Mouse (Mus musculus) liver, embryonic 16.5 days (tissue): ENCODE results near the gene Senp5. TPM values are rescaled to one million over a fixed set of nuclear protein-coding genes. Genes with fewer than 3 reads are reported as not detected.
A peak's percentile ranks its signal among the peaks of the same experiment; 100 is the strongest.

Experiments used
- ATAC-seq: fragments of 200-750 bp; cut with Nextera tagmentation; 2 replicates; pipeline ENCODE4 v1.8.0; 2017; ENCODE audit warnings: low read depth, mild to moderate bottlenecking, moderate number of reproducible peaks, moderate library complexity
- H3K27ac ChIP-seq: fragments of 300-500 bp; sonication (generic); 2 replicates; pipeline ENCODE4 v1.5.1; 2014; ENCODE audit warnings: mild to moderate bottlenecking, low read length
- H3K27me3 ChIP-seq: fragments of 300-500 bp; sonication (generic); 2 replicates; pipeline ENCODE4 v1.6.1; 2014; ENCODE audit warnings: low read depth, low read length, mixed read lengths; ENCODE audit not compliant: control insufficient read depth, insufficient read depth
- H3K36me3 ChIP-seq: fragments of 300-500 bp; sonication (generic); 2 replicates; pipeline ENCODE4 v1.6.1; 2014; ENCODE audit warnings: mild to moderate bottlenecking; ENCODE audit not compliant: control insufficient read depth, insufficient read depth
- H3K4me1 ChIP-seq: fragments of 300-500 bp; sonication (generic); 2 replicates; pipeline ENCODE4 v1.6.1; 2014; ENCODE audit warnings: low read depth, low read length, mixed read lengths; ENCODE audit not compliant: control insufficient read depth
- H3K4me2 ChIP-seq: fragments of 300-500 bp; sonication (generic); 2 replicates; pipeline ENCODE4 v1.6.1; 2014; ENCODE audit warnings: low read depth, low read length, mixed read lengths
- H3K4me3 ChIP-seq: fragments of 300-500 bp; sonication (generic); 2 replicates; pipeline ENCODE4 v1.5.1; 2014; ENCODE audit warnings: low read depth, mild to moderate bottlenecking, low read length
- H3K9ac ChIP-seq: fragments of 300-500 bp; sonication (generic); 2 replicates; pipeline ENCODE4 v1.6.1; 2014; ENCODE audit warnings: low read depth, low read length
- H3K9me3 ChIP-seq: fragments of 300-500 bp; sonication (generic); replicated peaks from 2 replicates; pipeline ENCODE4 v1.6.1; 2016; ENCODE audit warnings: low read length; ENCODE audit not compliant: control insufficient read depth
- WGBS: fragments of 180-500 bp; shearing (Covaris S2); extraction: QIAGEN DNeasy Blood & Tissue Kit; methylation state at CpG from one replicate; pipeline ENCODE4 v1.1.7; 2014; ENCODE audit not compliant: insufficient replicate concordance; 5-methylcytosine and 5-hydroxymethylcytosine counted together
- polyA plus RNA-seq: library from polyadenylated mRNA; unstranded; fragments of >200 nt; fragmentation: Nextera tagmentation; extraction: Ambion mirVana; gene quantifications from 2 replicates; pipeline ENCODE4 v1.2.1, GENCODE M21; 2015

Gene Senp5
- polyA plus RNA-seq, 1 experiment from 2014 or later: 4.9 TPM

DNA sequence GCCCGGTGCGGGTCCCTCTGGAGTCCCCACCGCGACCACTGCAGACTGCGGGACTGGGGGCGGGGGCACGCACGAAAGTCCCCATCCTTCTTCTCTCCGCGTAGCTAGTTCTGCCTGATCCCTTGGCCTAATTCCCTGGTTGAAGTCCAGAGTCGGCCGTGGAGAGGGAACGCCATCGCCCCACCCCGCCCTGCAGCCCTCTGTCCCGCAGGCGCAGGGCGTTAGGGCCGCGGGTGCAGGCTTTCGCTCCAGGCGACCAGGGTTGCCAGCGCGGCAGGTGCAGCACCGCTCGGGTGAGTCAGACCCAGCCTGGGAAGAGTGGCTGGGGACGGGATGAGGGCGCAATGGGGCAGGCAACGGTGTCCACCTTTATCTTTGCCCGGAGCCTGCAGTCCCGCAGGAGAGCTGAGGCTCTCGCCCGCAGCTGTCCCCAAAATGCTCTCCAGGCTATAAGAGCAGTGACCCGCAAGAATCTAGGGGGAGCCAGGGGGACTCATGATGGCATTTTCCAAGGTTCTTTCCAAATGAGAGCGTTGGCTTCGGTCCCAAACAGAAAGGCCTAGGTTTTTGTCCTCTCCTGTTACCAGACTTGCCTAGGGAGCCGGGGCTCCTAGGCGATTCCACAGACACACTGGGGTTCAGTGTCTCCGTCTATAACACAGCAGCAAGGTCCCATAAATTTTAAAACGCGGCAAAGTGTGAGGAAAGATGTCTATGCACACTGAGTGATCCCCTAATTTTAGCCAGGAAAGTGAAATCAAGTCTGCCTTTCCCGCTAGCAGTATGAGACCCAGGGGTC is 69.1 kb downstream of the Senp5 start, which contains the start of gene Pigz:
TSS of gene Pigz (plus strand) at position 101 of the 799 bp plus-strand sequence.
- H3K4me2 ChIP-seq: peak within 1 kb of the TSS; percentile 74
- peak within 1 kb of the TSS; percentile 59 for H3K4me3 ChIP-seq
- 0 out of 2 replicates have a peak, but pooled peaks have one; percentile 15 for ATAC-seq
- H3K9ac ChIP-seq: peak within 1 kb of the TSS; percentile 44; the same call in 1 of the 2 replicates
- no peak within 1 kb of the TSS for H3K27ac ChIP-seq
- H3K9me3 ChIP-seq: no peaks in the 10 kb centered on the region
- peaks cover 8% of the 10 kb centered on the region for H3K4me1 ChIP-seq
- WGBS: 9% methylated on average over 42 of the region's 42 CpGs
- H3K27me3 ChIP-seq: peaks cover 49% of the 10 kb centered on the region
- H3K36me3 ChIP-seq: no peaks in the 10 kb centered on the region

DNA sequence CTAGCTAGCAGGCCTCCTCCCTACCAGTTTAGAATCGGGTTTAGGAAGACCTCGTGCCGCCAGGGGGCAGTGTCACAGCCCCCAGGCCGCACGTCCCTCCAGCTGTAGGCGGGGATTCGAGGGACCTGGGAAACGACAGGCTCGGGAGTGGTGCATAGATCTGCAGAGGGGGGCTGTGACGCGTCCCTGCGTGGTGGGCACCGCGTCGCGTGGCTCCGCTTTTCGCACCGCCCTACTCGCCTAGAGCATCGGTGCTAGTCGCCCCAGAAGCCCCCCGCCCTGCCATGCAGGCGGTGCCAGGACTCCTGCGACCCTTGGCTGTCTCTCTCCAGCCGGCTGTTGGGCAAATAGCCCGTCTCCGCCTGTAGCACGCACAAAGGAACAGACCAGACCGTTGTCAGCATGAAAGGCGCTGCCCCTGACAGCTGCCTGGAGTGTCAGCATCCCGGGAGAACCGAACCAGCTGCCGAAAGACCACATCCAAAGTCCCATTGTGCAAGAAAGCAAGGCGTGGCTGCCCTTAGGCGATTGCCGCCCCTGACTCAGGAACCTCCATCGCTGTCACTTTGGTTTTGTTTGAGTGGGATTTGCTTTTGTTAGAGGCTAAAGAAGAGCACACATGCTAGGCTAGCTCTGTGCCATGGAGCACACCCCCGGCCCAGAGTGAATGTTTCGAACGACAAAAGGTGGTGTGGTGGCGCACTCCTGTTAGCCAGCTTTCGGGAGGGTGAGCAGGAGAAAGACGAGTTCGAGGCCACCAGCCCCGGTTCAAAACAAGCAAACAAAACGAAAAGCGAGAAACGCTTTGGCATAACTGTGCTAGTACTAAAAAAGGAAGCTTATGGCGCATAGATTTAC is 70.0 kb downstream of the Senp5 start:
- Histone ChIP-seq H3K9ac (peak overlapping the region; percentile 44; the same call in 1 of the 2 replicates), H3K9me3 (no peaks in the 10 kb centered on the region), H3K4me3 (peak overlapping the region; percentile 59), H3K27ac (no peak overlapping the region), H3K36me3 (no peaks in the 10 kb centered on the region), H3K4me1 (peaks cover 8% of the 10 kb centered on the region), H3K4me2 (peak overlapping the region; percentile 74), H3K27me3 (peaks cover 49% of the 10 kb centered on the region)
- ATAC-seq: peak; percentile 74
- WGBS: under 1% methylated on average over 50 of the region's 50 CpGs

DNA sequence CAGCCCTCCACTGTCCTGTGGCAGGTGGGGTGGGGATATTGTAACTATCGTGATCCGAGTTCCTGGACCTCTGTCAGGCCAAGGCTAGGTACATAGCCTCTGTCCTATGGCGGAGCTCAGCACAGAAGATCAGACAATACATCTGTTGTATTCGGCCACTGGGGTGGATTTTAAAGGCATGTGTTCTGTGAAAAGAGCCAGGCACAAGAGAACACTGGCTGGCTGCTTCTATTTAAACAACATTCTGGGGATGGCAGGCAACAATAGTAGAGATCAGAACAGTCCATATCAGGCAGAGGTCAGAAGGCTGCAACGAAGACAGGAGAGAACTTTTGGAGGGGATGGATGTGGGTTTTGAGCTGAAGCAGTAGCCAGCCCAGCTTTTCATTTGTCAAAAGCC is 70.8 kb downstream of the Senp5 start:
- WGBS: 60% methylated on average over 5 of the region's 5 CpGs
- Histone ChIP-seq H3K36me3 (no peaks in the 10 kb centered on the region), H3K4me3 (no peak overlapping the region), H3K27me3 (peaks cover 49% of the 10 kb centered on the region), H3K4me1 (peaks cover 8% of the 10 kb centered on the region), H3K27ac (no peak overlapping the region), H3K4me2 (no peak overlapping the region), H3K9ac (no peak overlapping the region), H3K9me3 (no peaks in the 10 kb centered on the region)
- no peak for ATAC-seq

DNA sequence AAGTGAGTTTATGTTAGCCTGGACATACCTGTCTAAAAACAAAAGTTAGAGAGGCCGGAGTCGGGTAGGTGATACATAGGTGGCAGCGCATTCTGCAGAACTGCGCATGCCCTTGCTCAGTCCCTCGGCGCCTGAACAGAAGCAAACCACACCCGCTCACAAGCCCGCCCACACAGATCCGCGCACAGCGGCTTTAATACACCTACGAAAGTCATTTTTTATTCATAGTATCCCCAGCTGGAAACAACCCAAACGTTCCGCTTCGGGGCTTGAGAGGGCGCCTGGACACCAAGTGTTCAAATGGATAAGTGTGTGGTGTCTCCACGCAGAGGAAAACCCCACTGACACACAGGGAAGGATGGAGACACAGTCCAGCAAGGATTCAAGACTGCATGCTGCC is 71.8 kb downstream of the Senp5 start:
- WGBS: 48% methylated on average over 17 of the region's 17 CpGs
- Histone ChIP-seq H3K9ac (no peak overlapping the region), H3K4me2 (no peak overlapping the region), H3K4me1 (peaks cover 8% of the 10 kb centered on the region), H3K9me3 (no peaks in the 10 kb centered on the region), H3K4me3 (no peak overlapping the region), H3K27ac (no peak overlapping the region), H3K36me3 (no peaks in the 10 kb centered on the region), H3K27me3 (peaks cover 46% of the 10 kb centered on the region)
- ATAC-seq: no peak

DNA sequence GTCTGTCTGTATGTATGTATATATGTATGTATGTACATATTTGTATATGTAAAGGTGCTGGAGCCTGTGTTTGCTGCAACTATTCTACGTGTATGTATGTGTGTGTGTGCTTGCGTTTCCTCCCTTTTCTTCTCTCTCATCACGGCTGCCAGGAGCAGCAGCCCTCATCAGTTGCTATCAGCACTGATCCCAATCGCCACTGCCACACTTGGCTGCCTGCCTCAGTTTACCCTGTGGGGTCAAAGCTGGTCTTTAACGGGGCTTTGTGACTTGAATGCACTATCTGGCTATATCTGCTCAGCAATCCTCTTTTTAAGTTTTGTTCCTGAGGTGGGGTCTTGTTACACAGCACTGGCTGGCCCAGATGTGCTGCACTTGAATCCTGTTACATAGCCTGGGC is 75.7 kb downstream of the Senp5 start:
- no peak overlapping the region for H3K9ac ChIP-seq
- peaks cover 7% of the 10 kb centered on the region; the same call in 1 of the 2 replicates for H3K27me3 ChIP-seq
- H3K27ac ChIP-seq: no peak overlapping the region
- WGBS: 58% methylated on average over 5 of the region's 5 CpGs
- no peaks in the 10 kb centered on the region for H3K36me3 ChIP-seq
- H3K4me1 ChIP-seq: no peaks in the 10 kb centered on the region
- H3K9me3 ChIP-seq: no peaks in the 10 kb centered on the region
- no peak for ATAC-seq
- H3K4me3 ChIP-seq: no peak overlapping the region
- H3K4me2 ChIP-seq: no peak overlapping the region

DNA sequence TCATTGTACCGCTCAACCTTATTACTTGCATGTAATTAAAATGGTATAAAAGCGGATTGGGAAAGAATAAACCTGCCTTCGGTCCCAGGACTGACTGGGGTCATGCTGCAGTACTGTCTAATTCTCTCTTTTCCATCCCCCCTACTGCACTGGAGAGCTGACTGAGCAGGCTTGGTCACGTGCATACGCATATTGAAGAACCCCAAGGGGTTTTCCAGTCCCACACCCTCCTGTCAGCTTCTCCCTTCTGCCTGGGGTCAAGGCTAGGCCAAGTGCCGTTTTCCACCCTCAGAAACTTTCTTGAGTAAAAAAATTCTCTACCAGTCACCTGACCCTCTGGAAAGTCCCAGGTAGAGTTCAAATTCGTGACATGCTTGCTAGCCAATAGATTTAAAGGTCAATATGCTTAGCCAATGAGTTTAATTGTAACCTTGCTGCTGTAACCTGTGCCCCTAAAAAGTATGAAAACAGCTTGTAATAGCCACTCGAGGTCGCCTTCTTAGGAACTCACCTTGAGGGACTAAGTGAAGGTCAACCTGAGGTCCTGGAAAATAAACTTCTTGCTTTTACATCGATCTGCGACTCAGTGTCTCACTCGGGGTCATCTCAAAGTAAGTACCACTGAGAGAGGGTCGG is 76.4 kb downstream of the Senp5 start:
- Histone ChIP-seq H3K4me1 (no peaks in the 10 kb centered on the region), H3K27me3 (no peaks in the 10 kb centered on the region), H3K36me3 (no peaks in the 10 kb centered on the region), H3K9me3 (no peaks in the 10 kb centered on the region), H3K9ac (no peak overlapping the region), H3K27ac (no peak overlapping the region), H3K4me2 (no peak overlapping the region), H3K4me3 (no peak overlapping the region)
- ATAC-seq: no peak
- WGBS: 63% methylated on average over 13 of the region's 13 CpGs

DNA sequence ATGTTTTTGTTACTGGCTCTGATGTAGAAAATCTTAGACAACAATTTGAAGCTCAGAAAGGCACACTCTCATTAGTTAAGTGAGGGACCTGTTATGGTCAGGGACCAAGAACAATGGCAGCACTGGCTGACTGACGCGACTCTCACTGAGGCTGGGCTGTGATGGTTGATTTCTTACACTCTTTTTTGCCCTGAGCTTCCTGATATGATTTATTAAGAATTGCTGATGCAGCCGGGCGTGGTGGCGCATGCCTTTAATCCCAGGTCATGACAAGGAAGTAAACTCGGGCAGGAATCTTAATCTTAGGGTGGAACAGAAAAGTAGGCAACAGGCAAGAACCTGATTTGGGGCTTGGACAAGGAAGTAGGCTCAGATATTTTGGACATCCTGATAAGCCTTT is 77.0 kb downstream of the Senp5 start:
- no peak overlapping the region for H3K9ac ChIP-seq
- ATAC-seq: no peak
- 62% methylated on average over 6 of the region's 6 CpGs for WGBS

DNA sequence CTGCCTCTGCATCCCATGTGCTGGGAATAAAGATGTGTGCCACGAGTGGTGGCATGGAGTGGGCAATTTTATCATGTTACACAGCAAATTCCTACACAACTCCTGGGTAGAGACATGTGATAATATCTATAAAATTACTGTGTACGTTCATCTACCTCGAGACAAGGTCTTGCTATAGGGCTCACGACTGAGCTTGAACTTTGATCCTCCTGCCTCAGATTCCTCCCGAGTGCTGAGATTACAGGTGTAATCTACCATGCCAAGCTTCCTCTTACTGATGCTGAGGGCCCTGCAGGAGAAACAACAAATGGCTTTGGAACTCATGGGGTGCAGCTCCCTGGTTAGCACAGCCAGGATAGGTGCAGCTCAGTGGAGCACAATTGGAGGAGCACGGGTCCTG is 78.7 kb downstream of the Senp5 start:
- H3K4me1 ChIP-seq: no peaks in the 10 kb centered on the region
- ATAC-seq: no peak
- WGBS: 58% methylated on average over 6 of the region's 6 CpGs
- H3K9me3 ChIP-seq: no peaks in the 10 kb centered on the region
- no peak overlapping the region for H3K4me3 ChIP-seq
- no peaks in the 10 kb centered on the region for H3K27me3 ChIP-seq
- H3K27ac ChIP-seq: no peak overlapping the region
- H3K9ac ChIP-seq: no peak overlapping the region
- no peaks in the 10 kb centered on the region for H3K36me3 ChIP-seq
- no peak overlapping the region for H3K4me2 ChIP-seq

More for the DNA sequence above, 77.0 kb downstream of the Senp5 start:
- Histone ChIP-seq H3K4me1 (no peaks in the 10 kb centered on the region), H3K36me3 (no peaks in the 10 kb centered on the region), H3K27ac (no peak overlapping the region), H3K9me3 (no peaks in the 10 kb centered on the region), H3K4me3 (no peak overlapping the region), H3K27me3 (no peaks in the 10 kb centered on the region), H3K4me2 (no peak overlapping the region)
